Mouse (Mus musculus) midbrain, postnatal 0 days (tissue): ENCODE results near the gene Cdadc1. TPM values are rescaled to one million over a fixed set of nuclear protein-coding genes. Genes with fewer than 3 reads are reported as not detected.

Source experiments
- ATAC-seq: fragments of 200-750 bp; cut with Nextera tagmentation; 2 replicates; pipeline ENCODE4 v1.8.0; 2017; ENCODE audit warnings: moderate number of reproducible peaks, mild to moderate bottlenecking, moderate TSS enrichment, moderate library complexity; ENCODE audit not compliant: low FRiP score
- DNase-seq: peaks from one replicate; pipeline ENCODE4 v3.0.0-alpha.2; 2015; ENCODE audit warnings: low spot score
- H3K27ac ChIP-seq: fragments of 300-500 bp; sonication (generic); 2 replicates; pipeline ENCODE4 v1.5.1; 2014; ENCODE audit warnings: low read depth, mild to moderate bottlenecking, low read length, mixed read lengths
- H3K27me3 ChIP-seq: fragments of 300-500 bp; sonication (generic); 2 replicates; pipeline ENCODE4 v1.6.1; 2014; ENCODE audit warnings: low read length, control low read depth, mixed read lengths; ENCODE audit not compliant: insufficient read depth
- H3K36me3 ChIP-seq: fragments of 300-500 bp; sonication (generic); 2 replicates; pipeline ENCODE4 v1.6.1; 2014; ENCODE audit warnings: low read length, control low read depth, mixed read lengths; ENCODE audit not compliant: insufficient read depth
- H3K4me1 ChIP-seq: fragments of 300-500 bp; sonication (generic); 2 replicates; pipeline ENCODE4 v1.6.1; 2014; ENCODE audit warnings: mild to moderate bottlenecking, control low read depth, antibody characterized with exemption, low read length, mixed read lengths; ENCODE audit not compliant: insufficient read depth
- H3K4me2 ChIP-seq: fragments of 300-500 bp; sonication (generic); 2 replicates; pipeline ENCODE4 v1.6.1; 2014; ENCODE audit warnings: low read depth, mild to moderate bottlenecking, low read length, mixed read lengths; ENCODE audit not compliant: poor library complexity, severe bottlenecking
- H3K4me3 ChIP-seq: fragments of 300-500 bp; sonication (generic); 2 replicates; pipeline ENCODE4 v1.5.1; 2014; ENCODE audit warnings: low read depth, mild to moderate bottlenecking, low read length, moderate library complexity
- H3K9ac ChIP-seq: fragments of 300-500 bp; sonication (generic); replicated peaks from 2 replicates; pipeline ENCODE4 v1.6.1; 2014; ENCODE audit warnings: mild to moderate bottlenecking, low read length, moderate library complexity, mixed read lengths; ENCODE audit not compliant: poor library complexity, severe bottlenecking
- H3K9me3 ChIP-seq: fragments of 300-500 bp; sonication (generic); 2 replicates; pipeline ENCODE4 v1.6.1; 2016; ENCODE audit warnings: low read length, control low read depth
- CTCF ChIP-seq: IDR thresholded peaks from 2 replicates; pipeline ENCODE4 v1.5.1; 2016; ENCODE audit warnings: antibody characterized with exemption, mild to moderate bottlenecking
- WGBS: fragments of 180-500 bp; shearing (Covaris S2); extraction: QIAGEN DNeasy Blood & Tissue Kit; methylation state at CpG from one replicate; pipeline ENCODE4 v1.1.7; 2014; 5-methylcytosine and 5-hydroxymethylcytosine counted together
- polyA plus RNA-seq: library from polyadenylated mRNA; unstranded; fragments of >200 nt; fragmentation: Nextera tagmentation; extraction: Ambion mirVana; gene quantifications from 2 replicates; pipeline ENCODE4 v1.2.1, GENCODE M21; 2015
- total RNA-seq: library from RNA; depleted of rRNA; stranded (reverse); fragments of >200 nt; gene quantifications from 2 replicates; pipeline ENCODE4 v1.2.3, GENCODE M21; 2014

Gene Cdadc1
- total and polyA plus RNA-seq, 2 experiments from 2014 or later = 13.9 to 36.6 TPM

- TF ChIP-seq CTCF = no peak
- H3K4me1 ChIP-seq = no peaks in the 10 kb centered on the region
- H3K4me3 ChIP-seq = no peak overlapping the region
- DNase-seq (no peak), ATAC-seq (no peak)
- H3K27ac ChIP-seq = no peak overlapping the region
- H3K36me3 ChIP-seq = peaks cover 2% of the 10 kb centered on the region; the same call in 1 of the 2 replicates
- 51% methylated on average over 5 of the region's 5 CpGs for WGBS
- H3K4me2 ChIP-seq = no peak overlapping the region
- H3K27me3 ChIP-seq = no peaks in the 10 kb centered on the region
- H3K9ac ChIP-seq = no peak overlapping the region
- no peaks in the 10 kb centered on the region for H3K9me3 ChIP-seq
Observed at GRCm38 (mm10) chr14:59641856-59642255, 44.1 kb upstream of the Cdadc1 start.

DNA sequence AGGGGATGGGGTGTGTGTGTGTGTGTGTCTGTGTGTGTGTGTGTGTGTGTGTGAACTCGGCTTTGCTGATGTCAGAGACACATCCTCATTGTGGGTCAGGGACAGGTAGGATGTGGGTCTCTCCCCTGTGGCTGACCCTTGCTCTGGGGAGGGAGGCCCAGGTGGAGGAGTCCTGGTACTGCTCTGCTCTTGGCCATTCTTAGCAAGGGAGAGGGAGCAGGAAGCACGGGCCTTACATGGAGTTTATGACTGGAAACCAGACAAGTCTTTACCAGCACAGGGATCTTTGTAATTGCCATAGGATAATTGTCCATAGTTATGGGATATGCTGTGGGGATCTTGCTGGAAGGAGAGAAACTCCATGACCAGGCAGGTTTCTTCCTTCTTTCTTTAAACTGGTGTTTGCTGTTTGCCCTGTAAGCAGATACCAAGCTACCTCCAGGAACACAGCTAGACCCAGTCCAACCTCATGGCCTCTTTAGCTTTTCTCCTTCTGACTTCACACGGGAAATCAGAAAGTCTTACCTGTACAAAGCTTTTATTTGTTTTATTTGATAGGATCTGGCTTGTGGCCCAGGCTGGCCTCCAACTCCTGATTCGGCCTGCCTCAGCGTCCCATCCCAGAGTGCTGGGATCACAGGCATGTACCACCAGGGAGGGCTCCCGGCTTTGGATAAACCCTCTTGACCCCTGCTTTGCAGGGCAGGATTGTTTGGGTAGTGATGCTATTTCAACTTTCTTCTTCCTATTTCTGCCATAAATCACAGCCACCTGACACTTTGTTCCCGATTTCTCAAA, 41.3 kb upstream of the Cdadc1 start:
- TF ChIP-seq CTCF = no peak
- ATAC-seq = no peak
- Histone ChIP-seq H3K4me2 (no peak overlapping the region), H3K27me3 (no peaks in the 10 kb centered on the region), H3K4me1 (no peaks in the 10 kb centered on the region), H3K9me3 (no peaks in the 10 kb centered on the region), H3K9ac (no peak overlapping the region), H3K36me3 (no peaks in the 10 kb centered on the region), H3K27ac (no peak overlapping the region), H3K4me3 (no peak overlapping the region)
- WGBS = 69% methylated on average over 7 of the region's 7 CpGs
- no peak for DNase-seq

DNA sequence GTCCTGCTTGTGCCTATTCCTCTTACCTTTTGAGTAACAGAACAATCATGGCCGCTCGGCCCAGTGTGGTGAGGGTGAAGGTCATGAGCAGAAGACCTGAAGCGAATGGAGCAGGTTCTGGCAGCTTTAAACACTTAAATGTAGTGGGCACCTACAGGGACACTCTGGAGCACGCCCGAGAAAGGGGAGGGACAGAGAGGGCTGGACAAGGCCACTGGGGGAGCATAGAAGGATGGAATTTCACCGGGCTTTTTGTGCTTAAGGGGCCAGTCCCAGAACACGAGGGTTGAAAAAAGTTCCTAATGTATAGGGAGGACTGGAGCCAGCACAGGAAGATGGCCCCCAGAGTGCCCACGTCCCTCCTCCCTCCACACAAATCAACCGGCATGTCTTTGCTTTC, 36.2 kb upstream of the Cdadc1 start:
- H3K9ac ChIP-seq = no peak overlapping the region
- 80% methylated on average over 9 of the region's 9 CpGs for WGBS
- no peak overlapping the region for H3K27ac ChIP-seq
- no peaks in the 10 kb centered on the region for H3K4me1 ChIP-seq
- H3K4me3 ChIP-seq = no peak overlapping the region
- ATAC-seq (no peak), DNase-seq (no peak)
- H3K36me3 ChIP-seq = no peaks in the 10 kb centered on the region
- no peaks in the 10 kb centered on the region for H3K27me3 ChIP-seq
- no peak overlapping the region for H3K4me2 ChIP-seq
- no peak for TF ChIP-seq CTCF
- no peaks in the 10 kb centered on the region for H3K9me3 ChIP-seq

- Histone ChIP-seq H3K4me2 (no peak overlapping the region), H3K36me3 (no peaks in the 10 kb centered on the region), H3K27me3 (no peaks in the 10 kb centered on the region), H3K4me1 (no peaks in the 10 kb centered on the region), H3K4me3 (no peak overlapping the region), H3K27ac (no peak overlapping the region), H3K9ac (no peak overlapping the region), H3K9me3 (no peaks in the 10 kb centered on the region)
- 87% methylated on average over 5 of the region's 5 CpGs for WGBS
- no peak for DNase-seq
- no peak for ATAC-seq
- no peak for TF ChIP-seq CTCF
Observed at GRCm38 (mm10) chr14:59633295-59633898, 35.6 kb upstream of the Cdadc1 start.

GRCm38 (mm10) chr14:59632067-59632466, 34.3 kb upstream of the Cdadc1 start:
- Histone ChIP-seq H3K9me3 (no peaks in the 10 kb centered on the region), H3K4me1 (no peaks in the 10 kb centered on the region), H3K4me3 (no peak overlapping the region), H3K27me3 (no peaks in the 10 kb centered on the region), H3K36me3 (no peaks in the 10 kb centered on the region), H3K9ac (no peak overlapping the region), H3K27ac (no peak overlapping the region), H3K4me2 (no peak overlapping the region)
- DNase-seq (no peak), ATAC-seq (no peak)
- TF ChIP-seq CTCF = no peak
- WGBS = 96% methylated on average over 6 of the region's 6 CpGs

DNA sequence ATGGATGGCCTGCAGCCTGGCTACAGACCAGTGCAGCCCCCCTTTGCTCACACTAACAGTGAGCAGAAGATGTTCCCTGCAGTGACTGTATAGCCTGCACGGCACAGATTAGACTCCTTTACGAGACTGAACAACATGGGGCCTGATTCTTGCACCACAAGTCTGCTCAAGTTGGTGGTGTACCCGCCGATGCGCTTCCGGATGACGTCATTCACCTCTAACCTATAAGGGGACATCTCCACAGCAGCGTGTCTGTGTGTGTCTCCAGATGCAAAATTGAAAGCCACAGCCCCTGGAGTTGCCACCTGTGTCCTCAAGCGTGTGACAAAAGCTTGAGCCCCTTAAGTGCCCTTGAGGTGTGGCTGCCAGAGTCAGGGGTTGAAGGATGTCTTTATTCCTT, 32.3 kb upstream of the Cdadc1 start:
- no peak for TF ChIP-seq CTCF
- no peak for ATAC-seq
- Histone ChIP-seq H3K4me1 (no peaks in the 10 kb centered on the region), H3K4me2 (no peak overlapping the region), H3K9me3 (no peaks in the 10 kb centered on the region), H3K27ac (no peak overlapping the region), H3K27me3 (no peaks in the 10 kb centered on the region), H3K9ac (no peak overlapping the region), H3K36me3 (no peaks in the 10 kb centered on the region), H3K4me3 (no peak overlapping the region)
- DNase-seq = no peak
- WGBS = 88% methylated on average over 9 of the region's 9 CpGs
